Mouse (Mus musculus): ENCODE measurements around the gene Vav3. TPM values are rescaled to one million over a fixed set of nuclear protein-coding genes. Genes with fewer than 3 reads are reported as not detected.
A peak's percentile ranks its signal among the peaks of the same experiment; 100 is the strongest.

The Vav3 gene
- total and polyA plus RNA-seq, 2 experiments from 2014 or later: 9.2 to 11.6 TPM

DNA sequence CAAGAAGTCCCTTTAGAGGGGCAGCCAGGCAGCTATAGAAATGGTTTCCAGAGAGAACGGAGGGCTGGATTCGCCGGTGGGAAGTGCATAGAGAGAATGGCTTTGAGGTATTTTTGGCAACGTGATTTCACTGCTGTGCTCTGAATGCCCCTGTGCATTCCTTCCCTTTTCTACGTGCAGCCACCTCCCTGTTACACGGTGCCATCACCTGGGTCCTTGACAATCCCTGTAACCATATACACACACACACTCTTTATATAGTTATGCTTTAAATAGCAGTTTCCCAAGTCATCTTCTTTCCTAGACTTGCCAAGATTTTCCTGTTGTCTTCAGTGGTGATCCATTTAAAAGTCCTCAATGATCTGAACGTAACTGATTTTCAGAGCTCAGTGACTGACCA, 181.7 kb downstream of the Vav3 start:
- H3K4me2 ChIP-seq (ENCODE audit: low read depth, low read length, poor library complexity, severe bottlenecking): no peak overlapping the region
- no peak overlapping the region for H3K9ac ChIP-seq (replicated peaks; ENCODE audit: low read length, poor library complexity, severe bottlenecking)
- H3K27me3 ChIP-seq (ENCODE audit: insufficient read depth, low read length): no peaks in the 10 kb centered on the region
- H3K36me3 ChIP-seq (ENCODE audit: insufficient read depth, low read length): no peaks in the 10 kb centered on the region
- no peak overlapping the region for H3K4me3 ChIP-seq (ENCODE audit: low read depth, low read length)
- no peaks in the 10 kb centered on the region for H3K4me1 ChIP-seq (ENCODE audit: insufficient read depth, low read length)
- H3K9me3 ChIP-seq (ENCODE audit: low read length): no peaks in the 10 kb centered on the region
- ATAC-seq (ENCODE audit: low FRiP score): no peak
- 79% methylated on average over 7 of the region's 7 CpGs for WGBS
- H3K27ac ChIP-seq (ENCODE audit: low read depth, low read length): no peak overlapping the region
- no peak for TF ChIP-seq CTCF (IDR thresholded peaks at IDR 0.05)
- no peak for DNase-seq (ENCODE audit: low spot score)

DNA sequence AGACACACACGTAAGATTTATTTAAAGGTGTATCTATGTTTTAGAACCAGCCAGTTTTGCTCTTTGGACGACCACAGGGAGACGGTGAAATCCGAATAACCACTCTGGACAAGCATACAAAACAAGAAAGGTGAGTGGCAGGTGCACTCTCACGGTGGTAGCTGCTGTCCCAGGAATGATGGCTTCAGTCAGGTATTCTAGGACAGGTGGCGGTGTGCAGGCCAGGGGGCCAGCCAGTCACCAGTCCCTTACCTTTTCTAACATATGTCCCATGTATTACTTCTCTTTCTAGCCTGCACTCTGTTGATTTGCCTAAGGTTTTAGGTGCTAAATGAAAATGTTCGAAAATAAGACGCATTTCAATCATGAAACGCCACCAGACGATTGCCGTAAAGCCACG, 185.4 kb downstream of the Vav3 start:
- Histone ChIP-seq H3K27ac (ENCODE audit: low read depth, low read length) (no peak overlapping the region), H3K9ac (replicated peaks; ENCODE audit: low read length, poor library complexity, severe bottlenecking) (no peak overlapping the region), H3K36me3 (ENCODE audit: insufficient read depth, low read length) (no peaks in the 10 kb centered on the region), H3K9me3 (ENCODE audit: low read length) (no peaks in the 10 kb centered on the region), H3K27me3 (ENCODE audit: insufficient read depth, low read length) (no peaks in the 10 kb centered on the region), H3K4me2 (ENCODE audit: low read depth, low read length, poor library complexity, severe bottlenecking) (no peak overlapping the region), H3K4me1 (ENCODE audit: insufficient read depth, low read length) (no peaks in the 10 kb centered on the region), H3K4me3 (ENCODE audit: low read depth, low read length) (no peak overlapping the region)
- TF ChIP-seq CTCF (IDR thresholded peaks at IDR 0.05): no peak
- 92% methylated on average over 12 of the region's 12 CpGs for WGBS
- ATAC-seq (ENCODE audit: low FRiP score) (no peak), DNase-seq (ENCODE audit: low spot score) (no peak)

DNA sequence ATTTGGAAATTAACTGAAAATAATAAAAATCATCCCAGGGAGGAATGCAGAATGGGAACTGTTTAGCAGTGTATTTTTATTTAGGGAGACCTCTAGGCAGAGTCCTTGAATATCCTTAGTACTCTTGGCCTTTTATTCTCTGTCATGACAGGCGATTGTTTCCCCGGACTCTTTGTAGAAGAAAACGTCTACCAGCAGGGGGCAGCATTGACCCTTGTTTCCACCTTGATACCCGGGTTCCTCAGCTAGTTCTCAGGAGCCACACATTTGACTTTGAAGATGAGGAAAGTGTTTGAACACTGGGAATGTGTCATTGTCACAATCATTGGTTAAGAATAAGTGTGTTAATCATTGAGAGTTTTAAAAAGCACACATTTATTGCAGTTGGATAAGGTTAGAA, 185.8 kb downstream of the Vav3 start:
- Histone ChIP-seq H3K9me3 (ENCODE audit: low read length) (no peaks in the 10 kb centered on the region), H3K4me3 (ENCODE audit: low read depth, low read length) (no peak overlapping the region), H3K4me2 (ENCODE audit: low read depth, low read length, poor library complexity, severe bottlenecking) (no peak overlapping the region), H3K27me3 (ENCODE audit: insufficient read depth, low read length) (no peaks in the 10 kb centered on the region), H3K27ac (ENCODE audit: low read depth, low read length) (no peak overlapping the region), H3K9ac (replicated peaks; ENCODE audit: low read length, poor library complexity, severe bottlenecking) (no peak overlapping the region), H3K36me3 (ENCODE audit: insufficient read depth, low read length) (no peaks in the 10 kb centered on the region), H3K4me1 (ENCODE audit: insufficient read depth, low read length) (no peaks in the 10 kb centered on the region)
- peak; percentile 90 for TF ChIP-seq CTCF (IDR thresholded peaks at IDR 0.05)
- DNase-seq (ENCODE audit: low spot score): peak; percentile 92
- ATAC-seq (ENCODE audit: low FRiP score): no peak
- WGBS: 12% methylated on average over 4 of the region's 4 CpGs

DNA sequence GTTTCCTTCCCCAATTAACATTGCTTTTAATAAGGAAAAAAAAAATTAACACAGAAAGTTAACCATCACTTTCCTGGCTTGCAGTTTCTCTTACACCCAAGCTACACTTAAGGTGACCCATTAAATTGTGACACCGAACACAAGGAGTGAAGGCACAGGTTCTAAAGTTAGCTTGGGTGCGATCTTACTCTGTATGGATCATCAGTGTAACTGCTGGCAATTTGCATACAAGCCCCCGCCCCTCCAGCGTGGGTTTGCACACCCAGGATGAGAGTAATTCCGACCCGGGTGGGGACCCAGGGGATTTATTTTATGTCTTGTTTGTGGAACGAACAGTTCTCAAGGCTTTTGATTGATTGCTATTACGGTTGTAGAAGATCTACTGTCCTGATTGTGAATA, 186.2 kb downstream of the Vav3 start:
- Histone ChIP-seq H3K36me3 (ENCODE audit: insufficient read depth, low read length) (no peaks in the 10 kb centered on the region), H3K9ac (replicated peaks; ENCODE audit: low read length, poor library complexity, severe bottlenecking) (no peak overlapping the region), H3K27ac (ENCODE audit: low read depth, low read length) (no peak overlapping the region), H3K27me3 (ENCODE audit: insufficient read depth, low read length) (no peaks in the 10 kb centered on the region), H3K4me2 (ENCODE audit: low read depth, low read length, poor library complexity, severe bottlenecking) (no peak overlapping the region), H3K4me1 (ENCODE audit: insufficient read depth, low read length) (no peaks in the 10 kb centered on the region), H3K9me3 (ENCODE audit: low read length) (no peaks in the 10 kb centered on the region), H3K4me3 (ENCODE audit: low read depth, low read length) (no peak overlapping the region)
- TF ChIP-seq CTCF (IDR thresholded peaks at IDR 0.05): no peak
- WGBS: 69% methylated on average over 8 of the region's 8 CpGs
- no peak for DNase-seq (ENCODE audit: low spot score)
- ATAC-seq (ENCODE audit: low FRiP score): no peak

DNA sequence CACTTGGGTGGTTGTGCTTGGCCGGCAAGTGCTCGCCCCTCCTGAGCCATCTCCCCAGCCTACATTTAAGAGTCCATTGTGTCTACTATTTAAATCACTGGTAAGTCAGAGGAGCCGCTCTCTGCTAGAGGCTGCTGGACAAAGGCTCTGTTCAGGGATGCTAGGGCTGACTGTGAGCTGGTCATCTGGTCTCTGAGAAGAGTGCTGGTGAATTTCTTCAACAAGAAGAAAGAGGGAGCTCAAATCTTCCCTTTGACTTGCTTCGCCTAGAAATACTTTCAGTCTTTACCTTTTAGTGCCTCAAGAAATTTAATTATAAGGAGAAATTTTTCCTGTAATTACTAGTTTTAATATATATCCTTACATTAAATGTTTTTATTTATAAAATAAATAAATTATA, 188.2 kb downstream of the Vav3 start:
- Histone ChIP-seq H3K27me3 (ENCODE audit: insufficient read depth, low read length) (no peaks in the 10 kb centered on the region), H3K4me1 (ENCODE audit: insufficient read depth, low read length) (no peaks in the 10 kb centered on the region), H3K4me3 (ENCODE audit: low read depth, low read length) (no peak overlapping the region), H3K9me3 (ENCODE audit: low read length) (no peaks in the 10 kb centered on the region), H3K27ac (ENCODE audit: low read depth, low read length) (no peak overlapping the region), H3K9ac (replicated peaks; ENCODE audit: low read length, poor library complexity, severe bottlenecking) (no peak overlapping the region), H3K36me3 (ENCODE audit: insufficient read depth, low read length) (no peaks in the 10 kb centered on the region), H3K4me2 (ENCODE audit: low read depth, low read length, poor library complexity, severe bottlenecking) (no peak overlapping the region)
- DNase-seq (ENCODE audit: low spot score): peak; percentile 66
- WGBS: 57% methylated on average over 4 of the region's 4 CpGs
- TF ChIP-seq CTCF (IDR thresholded peaks at IDR 0.05): peak; percentile 70
- ATAC-seq (ENCODE audit: low FRiP score): no peak

DNA sequence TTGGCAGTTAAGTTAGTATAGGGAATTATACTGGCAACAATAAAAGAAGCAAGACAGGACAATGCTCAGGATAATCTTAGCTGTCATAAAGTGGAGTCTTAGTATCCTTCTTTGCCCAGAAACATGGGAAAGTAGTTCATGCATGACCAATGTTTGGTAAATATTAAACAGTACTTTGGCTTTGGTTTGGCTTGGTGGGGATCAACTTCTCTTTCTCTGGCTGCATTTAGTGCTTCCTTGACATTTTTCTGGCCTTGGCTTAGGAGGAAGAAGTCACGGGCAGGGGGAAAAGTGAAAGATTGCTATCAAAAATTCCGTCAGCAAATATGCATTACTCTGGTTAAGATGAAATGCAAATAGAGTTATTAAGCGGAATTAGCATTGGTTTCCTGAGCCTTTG, 197.2 kb downstream of the Vav3 start:
- no peak overlapping the region for H3K4me3 ChIP-seq (ENCODE audit: low read depth, low read length)
- no peaks in the 10 kb centered on the region for H3K9me3 ChIP-seq (ENCODE audit: low read length)
- H3K36me3 ChIP-seq (ENCODE audit: insufficient read depth, low read length): no peaks in the 10 kb centered on the region
- no peak overlapping the region for H3K27ac ChIP-seq (ENCODE audit: low read depth, low read length)
- WGBS: 67% methylated on average over 3 of the region's 3 CpGs
- H3K27me3 ChIP-seq (ENCODE audit: insufficient read depth, low read length): no peaks in the 10 kb centered on the region
- no peak for TF ChIP-seq CTCF (IDR thresholded peaks at IDR 0.05)
- H3K4me2 ChIP-seq (ENCODE audit: low read depth, low read length, poor library complexity, severe bottlenecking): no peak overlapping the region
- H3K9ac ChIP-seq (replicated peaks; ENCODE audit: low read length, poor library complexity, severe bottlenecking): no peak overlapping the region
- no peak for DNase-seq (ENCODE audit: low spot score)
- ATAC-seq (ENCODE audit: low FRiP score): no peak
- no peaks in the 10 kb centered on the region for H3K4me1 ChIP-seq (ENCODE audit: insufficient read depth, low read length)

All from midbrain, postnatal 0 days (tissue).